Mouse (Mus musculus): ENCODE results near the gene Zfp963. TPM values are rescaled to one million over a fixed set of nuclear protein-coding genes. Genes with fewer than 3 reads are reported as not detected.

Gene Zfp963
- 4.3 TPM for total RNA-seq (2023)

DNA sequence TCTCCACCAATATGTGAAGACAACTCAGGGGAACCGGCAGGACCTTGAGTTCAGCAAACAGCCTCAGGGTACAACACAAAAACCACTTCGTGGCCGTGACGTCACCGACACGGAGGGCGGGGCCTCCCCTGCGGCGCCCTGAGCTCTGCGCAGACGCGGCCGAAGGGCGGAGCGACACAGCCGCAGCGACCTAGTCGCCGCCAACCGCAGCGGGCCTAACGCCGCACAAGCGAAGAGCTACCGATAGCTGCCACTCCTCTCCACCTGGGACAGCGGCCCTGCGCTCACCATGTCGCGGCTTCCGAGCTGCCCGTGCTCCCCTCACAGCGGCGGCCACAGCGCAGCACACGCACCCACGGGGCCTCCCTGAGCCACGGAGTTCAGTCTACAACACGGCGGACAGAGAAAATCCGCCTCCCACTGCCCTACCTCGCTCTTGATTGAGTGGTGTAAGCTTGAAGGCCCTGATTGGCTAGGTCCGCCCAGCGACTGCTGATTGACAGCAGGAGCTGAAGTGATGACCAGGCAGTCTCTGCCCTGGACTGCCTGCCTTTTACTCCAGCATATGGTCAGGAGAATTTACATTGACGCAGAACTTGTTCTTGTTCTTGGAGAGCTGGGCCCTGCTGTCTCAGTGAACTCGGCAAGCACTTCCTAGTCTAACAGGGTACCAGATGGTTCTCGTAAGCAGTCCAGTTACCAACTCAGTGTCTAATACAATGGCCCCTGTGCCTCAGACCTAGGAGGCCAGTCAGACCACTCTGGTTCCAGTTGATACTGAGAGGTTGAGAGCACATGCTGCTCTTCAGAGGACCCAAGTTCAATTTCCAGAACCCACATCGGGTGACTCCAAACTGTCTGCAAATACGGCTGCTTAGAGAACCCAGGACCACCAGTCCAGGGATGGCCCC lies at the start of gene Zfp963:
Gene Zfp963 (minus strand): TSS at position 427 of the 911 bp plus-strand sequence.

DNA sequence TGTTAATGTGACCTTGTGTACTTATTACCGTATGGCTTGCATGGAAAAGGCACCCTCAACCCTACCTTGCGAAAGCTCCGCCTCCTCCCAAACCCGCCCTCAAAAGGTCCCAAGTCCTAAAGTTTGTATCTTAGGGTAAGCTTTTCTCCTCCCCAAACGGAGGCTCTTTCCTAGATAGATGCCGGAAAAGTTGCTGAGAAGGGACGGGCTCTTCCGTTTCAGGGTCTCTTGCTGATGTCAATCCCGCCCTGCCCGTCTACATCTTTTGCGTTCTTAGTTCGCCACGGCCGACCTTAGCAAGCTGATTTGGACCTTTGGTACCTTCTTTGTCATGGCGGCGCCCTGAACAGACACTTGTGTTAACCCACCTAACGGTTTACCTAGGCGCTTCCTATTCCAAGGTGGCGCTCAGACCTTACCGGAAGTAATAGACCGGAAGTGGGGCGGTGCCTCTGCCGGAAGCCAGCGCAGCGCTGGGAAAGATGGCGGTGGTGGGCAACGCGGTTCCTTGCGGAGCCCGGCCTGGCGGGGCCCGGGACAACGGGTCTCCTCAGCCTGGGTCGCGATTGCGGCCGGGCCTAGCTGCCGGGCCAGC lies 41.1 kb upstream of the Zfp963 start, which contains the start of the genes Atp13a1 and Zfp866:
Gene Atp13a1 (plus strand): TSS at position 391 of the 595 bp plus-strand sequence.
Gene Zfp866 (minus strand): TSS at position 406 of the 595 bp plus-strand sequence.

DNA sequence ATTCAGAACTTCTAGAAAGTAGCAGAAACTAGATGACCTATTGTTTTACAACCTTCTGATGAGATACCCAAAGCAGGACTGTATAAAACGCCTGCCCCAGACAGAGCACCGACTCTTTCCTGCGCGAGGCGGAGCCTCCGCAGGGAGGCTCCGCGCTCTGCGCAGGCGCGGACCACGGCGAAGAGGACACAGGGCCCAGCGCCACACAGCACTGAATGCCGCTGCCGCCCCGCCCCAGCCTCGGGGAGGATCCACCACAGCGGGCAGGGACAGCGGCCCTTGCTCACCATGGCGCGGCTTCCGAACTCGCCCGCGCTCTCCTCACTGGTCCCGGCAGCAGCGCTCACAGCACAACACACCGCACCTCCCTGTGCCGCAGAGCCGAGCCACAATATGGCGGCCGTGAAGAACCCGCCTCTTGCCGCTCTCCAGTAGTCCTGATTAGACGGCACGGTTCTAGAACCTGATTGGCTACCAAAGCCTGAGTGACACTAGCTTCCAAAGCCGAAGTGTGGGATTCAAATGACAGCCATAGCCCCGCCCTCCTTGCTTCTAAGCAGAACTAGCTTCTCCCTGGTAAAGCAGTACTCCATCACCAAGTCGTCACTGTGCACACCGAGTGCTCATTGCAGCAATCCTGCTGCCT lies 24.9 kb upstream of the Zfp963 start, which contains the start of gene Gm20422:
Gene Gm20422 (minus strand): TSS at position 384 of the 646 bp plus-strand sequence.

DNA sequence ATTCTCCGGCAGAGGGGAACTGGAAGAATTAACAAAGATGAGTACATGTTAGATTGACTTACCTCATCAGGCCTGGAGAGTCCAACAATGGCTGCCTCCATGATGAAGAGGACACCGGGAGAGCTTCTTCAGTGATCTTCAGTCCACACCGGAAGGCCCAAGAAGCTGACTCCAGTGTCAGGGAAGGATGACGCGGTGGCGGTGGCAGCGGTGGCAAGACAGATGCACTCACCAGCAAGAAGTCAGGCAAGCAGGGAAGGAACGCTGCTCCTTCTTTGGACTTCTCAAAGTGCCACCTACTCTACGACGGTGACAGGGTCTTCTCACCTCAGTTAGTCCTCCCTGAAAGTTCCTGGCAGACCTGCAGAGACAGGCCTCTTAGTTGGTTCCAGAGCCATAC lies 39.1 kb downstream of the Zfp963 start, which contains the start of gene Zfp869:
Gene Zfp869 (minus strand): TSS at position 101 of the 400 bp plus-strand sequence.

Other genes with a start within 250 kb of the Zfp963 start
- gene Gm7697, start 227.0 kb downstream of the Zfp963 start, total RNA-seq (2023) = not detected
- gene Zfp868, start 124.4 kb downstream of the Zfp963 start, total RNA-seq (2023) = 68.5 TPM
- 0.27 TPM for gene Zfp964, start 95.5 kb downstream of the Zfp963 start, total RNA-seq (2023)
- gene Zfp869, start 39.2 kb downstream of the Zfp963 start, total RNA-seq (2023) = 67.6 TPM
- not detected for gene Gm20422, start 24.9 kb upstream of the Zfp963 start, total RNA-seq (2023)
- gene Atp13a1, start 41.2 kb upstream of the Zfp963 start, total RNA-seq (2023) = 65.7 TPM
- 36.3 TPM for gene Zfp866, start 41.2 kb upstream of the Zfp963 start, total RNA-seq (2023)
- gene Gmip, start 58.7 kb upstream of the Zfp963 start, total RNA-seq (2023) = 254 TPM
- 4.0 TPM for gene Lpar2, start 72.5 kb upstream of the Zfp963 start, total RNA-seq (2023)
- gene Pbx4, start 82.5 kb upstream of the Zfp963 start, total RNA-seq (2023) = 3.2 TPM
- gene Cilp2, start 137.7 kb upstream of the Zfp963 start, total RNA-seq (2023) = not detected
- gene Tssk6, start 152.2 kb upstream of the Zfp963 start, total RNA-seq (2023) = 0.89 TPM
- gene Ndufa13, start 152.6 kb upstream of the Zfp963 start, total RNA-seq (2023) = 52.0 TPM
- gene Yjefn3, start 152.7 kb upstream of the Zfp963 start, total RNA-seq (2023) = 2.8 TPM
- 90.5 TPM for gene Gatad2a, start 246.4 kb upstream of the Zfp963 start, total RNA-seq (2023)